Mouse (Mus musculus) C2C12 (cell line): ENCODE results near the gene Spata7.

Source experiments
- CEBPB ChIP-seq: IDR thresholded peaks from one replicate; pipeline ENCODE4 v1.6.1; 2011; ENCODE audit warnings: low read depth, mild to moderate bottlenecking, control low read depth, moderate library complexity
- CTCF ChIP-seq: IDR thresholded peaks from one replicate; pipeline ENCODE4 v1.5.1; 2011; ENCODE audit not compliant: control insufficient read depth, insufficient read depth, insufficient read length
- FOSL1 ChIP-seq: IDR thresholded peaks from one replicate; pipeline ENCODE4 v1.8.0; 2011; ENCODE audit warnings: mild to moderate bottlenecking, low read length; ENCODE audit not compliant: poor library complexity, insufficient read depth, severe bottlenecking
- MAX ChIP-seq: IDR thresholded peaks from one replicate; pipeline ENCODE4 v1.6.1; 2011; ENCODE audit warnings: mild to moderate bottlenecking, control low read depth
- MYOD1 ChIP-seq: IDR thresholded peaks from one replicate; pipeline ENCODE4 v1.6.1; 2011; ENCODE audit warnings: low read depth; ENCODE audit not compliant: control insufficient read depth, insufficient read length
- MYOG ChIP-seq: IDR thresholded peaks from one replicate; pipeline ENCODE4 v1.6.1; 2011; ENCODE audit not compliant: control insufficient read depth, insufficient read length; ENCODE audit errors: extremely low read depth
- USF1 ChIP-seq: IDR thresholded peaks from one replicate; pipeline ENCODE4 v1.6.1; 2011; ENCODE audit warnings: low read depth, mild to moderate bottlenecking, control low read depth, moderate library complexity

DNA sequence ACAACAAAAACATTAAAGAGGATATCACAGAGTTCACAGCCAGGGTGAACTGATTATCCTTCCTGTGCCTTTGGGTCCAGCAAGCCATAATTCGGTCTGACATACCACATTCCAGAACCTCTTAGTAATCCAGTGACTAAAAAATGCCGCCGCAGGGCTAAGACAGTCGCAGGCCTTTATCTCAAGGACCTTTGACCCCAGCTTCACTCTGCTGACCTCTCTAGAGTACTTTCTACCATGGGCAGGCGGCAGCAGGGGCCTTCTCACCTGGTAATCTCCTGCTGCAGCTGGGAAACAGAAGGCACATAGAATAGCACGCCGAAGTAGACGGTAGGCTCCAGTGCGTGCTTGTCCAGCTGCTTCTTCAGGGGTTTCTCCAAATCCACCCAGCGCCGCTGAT is 86.8 kb downstream of the Spata7 start:
- no peak for TF ChIP-seq CTCF
- no peak for TF ChIP-seq MAX
- TF ChIP-seq MYOG, result no peak
- TF ChIP-seq USF1, result no peak
- no peak for TF ChIP-seq CEBPB
- TF ChIP-seq FOSL1, result peak; percentile 58
- TF ChIP-seq MYOD1, result no peak
